Mouse (Mus musculus) MEL (cell line): ENCODE measurements around the gene Cntn4.

ENCODE experiments used
- EP300 ChIP-seq, 2 experiments: IDR thresholded peaks; 2 replicates each; pipeline ENCODE4 v1.6.1; 2011; ENCODE audit warnings: improper control_type of control experiment in 2 of 2, low read length in 2 of 2, low read depth in 1 of 2, mild to moderate bottlenecking in 1 of 2
- ETS1 ChIP-seq: IDR thresholded peaks from 2 replicates; pipeline ENCODE4 v1.6.1; 2012; ENCODE audit warnings: low read depth, mild to moderate bottlenecking, inconsistent platforms, low read length, improper control_type of control experiment, moderate library complexity
- POLR2A ChIP-seq, 2 experiments: IDR thresholded peaks; 2 replicates each; pipeline ENCODE4 v1.6.1; 2011 to 2012; ENCODE audit warnings: low read length in 2 of 2, mild to moderate bottlenecking in 2 of 2, control low read depth in 1 of 2, improper control_type of control experiment in 1 of 2, low read depth in 1 of 2, moderate library complexity in 1 of 2; ENCODE audit not compliant: control insufficient read depth in 1 of 2, insufficient read depth in 1 of 2, poor library complexity in 1 of 2
- SIN3A ChIP-seq: IDR thresholded peaks from 2 replicates; pipeline ENCODE4 v1.6.1; 2012; ENCODE audit warnings: low read length, improper control_type of control experiment, inconsistent platforms
- ZKSCAN1 ChIP-seq: IDR thresholded peaks from 2 replicates; pipeline ENCODE4 v1.6.1; 2012; ENCODE audit warnings: low read depth, mild to moderate bottlenecking, inconsistent platforms, low read length, improper control_type of control experiment, moderate library complexity
- ZMIZ1 ChIP-seq: IDR thresholded peaks from 2 replicates; pipeline ENCODE4 v1.6.1; 2012; ENCODE audit warnings: low read depth, mild to moderate bottlenecking, inconsistent platforms, low read length, improper control_type of control experiment, moderate library complexity
- ZNF384 ChIP-seq: IDR thresholded peaks from 2 replicates; pipeline ENCODE4 v1.6.1; 2012; ENCODE audit warnings: low read depth, mild to moderate bottlenecking, inconsistent platforms, low read length, improper control_type of control experiment

DNA sequence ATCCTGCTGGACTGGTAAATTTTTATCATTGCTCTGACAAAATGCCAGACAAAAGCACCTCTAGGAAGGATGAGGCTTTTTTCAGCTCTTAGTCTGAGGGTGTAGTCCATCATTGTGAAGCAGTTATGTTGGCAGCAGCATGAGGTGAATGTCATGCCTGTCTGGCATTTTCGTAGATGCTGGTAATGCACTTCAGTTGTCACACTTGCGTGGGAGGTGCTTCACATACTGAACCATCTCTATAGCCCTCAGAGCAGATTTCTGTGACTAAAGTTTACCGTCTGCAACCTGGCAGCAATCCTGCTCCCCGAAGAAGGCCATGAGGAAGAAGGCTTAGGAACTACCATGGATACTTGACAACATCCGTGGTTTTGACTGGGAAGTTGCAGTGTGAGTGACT is 335.6 kb downstream of the Cntn4 start:
- TF ChIP-seq SIN3A (no peak), POLR2A (IDR thresholded peaks at IDR 0.05; ENCODE audit: control insufficient read depth in 1 of 2, insufficient read depth in 1 of 2, low read depth in 1 of 2, low read length in 2 of 2, poor library complexity in 1 of 2) (no peak), EP300 (IDR thresholded peaks at IDR 0.05; ENCODE audit: low read depth in 1 of 2, low read length in 2 of 2) (no peak), ZMIZ1 (no peak), ZKSCAN1 (no peak), ETS1 (no peak), ZNF384 (no peak)
